Mouse (Mus musculus) B cell, adult 67 days (primary cell): ENCODE measurements around the gene Cdca7l. TPM values are rescaled to one million over a fixed set of nuclear protein-coding genes. Genes with fewer than 3 reads are reported as not detected.

ENCODE experiments used
- total RNA-seq, 2 experiments: library from RNA; stranded (reverse); gene quantifications; 4 replicates each; pipeline ENCODE4 v1.2.4; 2023

Gene Cdca7l
- total RNA-seq, result 1 to 10 TPM; 4.9 to 5.5 TPM

GRCm38 (mm10) chr12:117803989-117804388 lies at the start of gene Cdca7l:
Gene Cdca7l, plus strand, starts transcription at chr12:117804289.

